Mouse (Mus musculus): ENCODE measurements at regions not wholly inside any gene's neighbourhood (a gene's known extent, or its start where the extent isn't known, plus 50 kb on each side); places are given as distances from the start of the nearest gene placed in this dataset.

- peaks cover 2% of the 10 kb centered on the region; the same call in 1 of the 2 replicates for H3K9me3 ChIP-seq (ENCODE audit: control insufficient read depth, low read length)
- no peak for ATAC-seq
- no peak overlapping the region for H3K4me3 ChIP-seq (ENCODE audit: low read length)
- H3K4me1 ChIP-seq (ENCODE audit: control insufficient read depth, insufficient read depth, low read depth, low read length), result no peaks in the 10 kb centered on the region
- H3K36me3 ChIP-seq (ENCODE audit: control insufficient read depth, insufficient read depth, low read length), result no peaks in the 10 kb centered on the region
- no peaks in the 10 kb centered on the region for H3K27me3 ChIP-seq (replicated peaks; ENCODE audit: control insufficient read depth, insufficient read depth, low read length)
- no peak overlapping the region for H3K4me2 ChIP-seq (ENCODE audit: low read length)
- no peak overlapping the region for H3K9ac ChIP-seq (ENCODE audit: low read depth, low read length)
- H3K27ac ChIP-seq (ENCODE audit: low read depth, low read length), result no peak overlapping the region
- WGBS, result 76% methylated on average over 7 of the region's 7 CpGs
Measured at GRCm38 (mm10) chr3:154451169-154451568, 120.7 kb upstream of the Lhx8 start.

GRCm38 (mm10) chr3:154443351-154444075 is 113.1 kb upstream of the Lhx8 start:
- Histone ChIP-seq H3K27me3 (replicated peaks; ENCODE audit: control insufficient read depth, insufficient read depth, low read length) (no peaks in the 10 kb centered on the region), H3K36me3 (ENCODE audit: control insufficient read depth, insufficient read depth, low read length) (no peaks in the 10 kb centered on the region), H3K27ac (ENCODE audit: low read depth, low read length) (no peak overlapping the region), H3K4me2 (ENCODE audit: low read length) (no peak overlapping the region), H3K9me3 (ENCODE audit: control insufficient read depth, low read length) (no peaks in the 10 kb centered on the region), H3K4me1 (ENCODE audit: control insufficient read depth, insufficient read depth, low read depth, low read length) (no peaks in the 10 kb centered on the region), H3K9ac (ENCODE audit: low read depth, low read length) (no peak overlapping the region), H3K4me3 (ENCODE audit: low read length) (no peak overlapping the region)
- 89% methylated on average over 10 of the region's 10 CpGs for whole genome bisulfite sequencing
- no peak for ATAC-seq

GRCm38 (mm10) chr3:154441454-154441853 is 111.0 kb upstream of the Lhx8 start:
- H3K4me1 ChIP-seq (ENCODE audit: control insufficient read depth, insufficient read depth, low read depth, low read length), result no peaks in the 10 kb centered on the region
- no peak overlapping the region for H3K27ac ChIP-seq (ENCODE audit: low read depth, low read length)
- H3K4me2 ChIP-seq (ENCODE audit: low read length), result no peak overlapping the region
- H3K9me3 ChIP-seq (ENCODE audit: control insufficient read depth, low read length), result no peaks in the 10 kb centered on the region
- H3K9ac ChIP-seq (ENCODE audit: low read depth, low read length), result no peak overlapping the region
- H3K36me3 ChIP-seq (ENCODE audit: control insufficient read depth, insufficient read depth, low read length), result no peaks in the 10 kb centered on the region
- ATAC-seq, result peak; percentile 61; the same call in 1 of the 2 replicates
- no peak overlapping the region for H3K4me3 ChIP-seq (ENCODE audit: low read length)
- H3K27me3 ChIP-seq (replicated peaks; ENCODE audit: control insufficient read depth, insufficient read depth, low read length), result no peaks in the 10 kb centered on the region

- Histone ChIP-seq H3K9ac (ENCODE audit: low read depth, low read length) (no peak overlapping the region), H3K4me3 (ENCODE audit: low read length) (no peak overlapping the region), H3K9me3 (ENCODE audit: control insufficient read depth, low read length) (no peaks in the 10 kb centered on the region), H3K27me3 (replicated peaks; ENCODE audit: control insufficient read depth, insufficient read depth, low read length) (no peaks in the 10 kb centered on the region), H3K4me1 (ENCODE audit: control insufficient read depth, insufficient read depth, low read depth, low read length) (no peaks in the 10 kb centered on the region), H3K36me3 (ENCODE audit: control insufficient read depth, insufficient read depth, low read length) (no peaks in the 10 kb centered on the region), H3K27ac (ENCODE audit: low read depth, low read length) (no peak overlapping the region), H3K4me2 (ENCODE audit: low read length) (no peak overlapping the region)
- ATAC-seq, result no peak
- 40% methylated on average over 2 of the region's 2 CpGs for WGBS
Measured at GRCm38 (mm10) chr3:154440899-154441298, 110.4 kb upstream of the Lhx8 start.

GRCm38 (mm10) chr3:154430856-154431255 is 100.4 kb upstream of the Lhx8 start:
- Histone ChIP-seq H3K36me3 (ENCODE audit: control insufficient read depth, insufficient read depth, low read length) (no peaks in the 10 kb centered on the region), H3K4me3 (ENCODE audit: low read length) (no peak overlapping the region), H3K9ac (ENCODE audit: low read depth, low read length) (no peak overlapping the region), H3K4me1 (ENCODE audit: control insufficient read depth, insufficient read depth, low read depth, low read length) (no peaks in the 10 kb centered on the region), H3K4me2 (ENCODE audit: low read length) (no peak overlapping the region), H3K27me3 (replicated peaks; ENCODE audit: control insufficient read depth, insufficient read depth, low read length) (no peaks in the 10 kb centered on the region), H3K27ac (ENCODE audit: low read depth, low read length) (no peak overlapping the region), H3K9me3 (ENCODE audit: control insufficient read depth, low read length) (no peaks in the 10 kb centered on the region)
- no peak for ATAC-seq
- WGBS, result 89% methylated on average over 7 of the region's 7 CpGs

- Histone ChIP-seq H3K4me1 (ENCODE audit: control insufficient read depth, insufficient read depth, low read depth, low read length) (no peaks in the 10 kb centered on the region), H3K4me3 (ENCODE audit: low read length) (no peak overlapping the region), H3K9me3 (ENCODE audit: control insufficient read depth, low read length) (no peaks in the 10 kb centered on the region), H3K9ac (ENCODE audit: low read depth, low read length) (no peak overlapping the region), H3K4me2 (ENCODE audit: low read length) (no peak overlapping the region), H3K36me3 (ENCODE audit: control insufficient read depth, insufficient read depth, low read length) (no peaks in the 10 kb centered on the region), H3K27me3 (replicated peaks; ENCODE audit: control insufficient read depth, insufficient read depth, low read length) (no peaks in the 10 kb centered on the region), H3K27ac (ENCODE audit: low read depth, low read length) (no peak overlapping the region)
- WGBS, result 91% methylated on average over 6 of the region's 6 CpGs
- no peak for ATAC-seq
Measured at GRCm38 (mm10) chr3:154429666-154430065, 99.2 kb upstream of the Lhx8 start.

- Histone ChIP-seq H3K27me3 (replicated peaks; ENCODE audit: control insufficient read depth, insufficient read depth, low read length) (no peaks in the 10 kb centered on the region), H3K9ac (ENCODE audit: low read depth, low read length) (no peak overlapping the region), H3K36me3 (ENCODE audit: control insufficient read depth, insufficient read depth, low read length) (no peaks in the 10 kb centered on the region), H3K4me1 (ENCODE audit: control insufficient read depth, insufficient read depth, low read depth, low read length) (no peaks in the 10 kb centered on the region), H3K9me3 (ENCODE audit: control insufficient read depth, low read length) (no peaks in the 10 kb centered on the region), H3K4me2 (ENCODE audit: low read length) (no peak overlapping the region), H3K4me3 (ENCODE audit: low read length) (no peak overlapping the region), H3K27ac (ENCODE audit: low read depth, low read length) (no peak overlapping the region)
- 82% methylated on average over 5 of the region's 5 CpGs for WGBS
- no peak for ATAC-seq
Measured at GRCm38 (mm10) chr3:154424589-154424988, 94.1 kb upstream of the Lhx8 start.

- no peak overlapping the region for H3K4me3 ChIP-seq (ENCODE audit: low read length)
- no peaks in the 10 kb centered on the region for H3K27me3 ChIP-seq (replicated peaks; ENCODE audit: control insufficient read depth, insufficient read depth, low read length)
- no peaks in the 10 kb centered on the region for H3K36me3 ChIP-seq (ENCODE audit: control insufficient read depth, insufficient read depth, low read length)
- WGBS, result 87% methylated on average over 7 of the region's 7 CpGs
- H3K9me3 ChIP-seq (ENCODE audit: control insufficient read depth, low read length), result no peaks in the 10 kb centered on the region
- no peak overlapping the region for H3K4me2 ChIP-seq (ENCODE audit: low read length)
- no peak overlapping the region for H3K9ac ChIP-seq (ENCODE audit: low read depth, low read length)
- no peak overlapping the region for H3K27ac ChIP-seq (ENCODE audit: low read depth, low read length)
- H3K4me1 ChIP-seq (ENCODE audit: control insufficient read depth, insufficient read depth, low read depth, low read length), result no peaks in the 10 kb centered on the region
- no peak for ATAC-seq
Measured at GRCm38 (mm10) chr3:154421461-154421950, 91.0 kb upstream of the Lhx8 start.

GRCm38 (mm10) chr3:154418177-154418832 is 87.8 kb upstream of the Lhx8 start:
- H3K36me3 ChIP-seq (ENCODE audit: control insufficient read depth, insufficient read depth, low read length), result no peaks in the 10 kb centered on the region

More at GRCm38 (mm10) chr3:154418177-154418832, 87.8 kb upstream of the Lhx8 start:
- 83% methylated on average over 4 of the region's 4 CpGs for WGBS
- no peaks in the 10 kb centered on the region for H3K27me3 ChIP-seq (replicated peaks; ENCODE audit: control insufficient read depth, insufficient read depth, low read length)
- H3K9me3 ChIP-seq (ENCODE audit: control insufficient read depth, low read length), result no peaks in the 10 kb centered on the region
- ATAC-seq, result no peak
- no peak overlapping the region for H3K9ac ChIP-seq (ENCODE audit: low read depth, low read length)
- H3K4me1 ChIP-seq (ENCODE audit: control insufficient read depth, insufficient read depth, low read depth, low read length), result no peaks in the 10 kb centered on the region
- H3K4me2 ChIP-seq (ENCODE audit: low read length), result no peak overlapping the region
- no peak overlapping the region for H3K4me3 ChIP-seq (ENCODE audit: low read length)
- H3K27ac ChIP-seq (ENCODE audit: low read depth, low read length), result no peak overlapping the region

Measured in hindbrain, embryonic 16.5 days (tissue).